Mouse (Mus musculus) mouse embryonic stem cell (cell line): Measurements from ENCODE around the gene Gm2004.
"Not testable (repeated sequence)": the region's sequence is repeated elsewhere in the genome, so short reads cannot be mapped to it uniquely, and the experiment has no call there.

ENCODE experiments used
- in situ Hi-C, 2 experiments: fragments of 300-500 bp; cut with MboI; formaldehyde crosslinking; loops; 1 replicate in 1 of 2; 3 replicates in 1 of 2; pipeline ENCODE4 v1.14.3; 2019 to 2020; ENCODE audit warnings: low sequenced_read_pairs in 2 of 2, low pct_unique_long_range_greater_than_20kb in 1 of 2, mixed read lengths in 1 of 2; ENCODE audit not compliant: unreplicated experiment in 1 of 2

The Gm2004 gene

GRCm38 (mm10) chr2:176149725-176150124 is at the start of gene Gm2004:
Gm2004 (minus strand) TSS chr2:176149825.
- in situ Hi-C loops = not testable (repeated sequence)
